Mouse (Mus musculus) erythroblast, adult 5-6 weeks (primary cell): Measurements from ENCODE around the gene Bicdl1. TPM values are rescaled to one million over a fixed set of nuclear protein-coding genes. Genes with fewer than 3 reads are reported as not detected.

Experiments used
- ATAC-seq: replicated peaks from 2 replicates; pipeline ENCODE4 v1.8.0; 2016; ENCODE audit warnings: moderate number of reproducible peaks, mild to moderate bottlenecking, moderate TSS enrichment, inconsistent platforms; ENCODE audit not compliant: poor library complexity, low FRiP score, severe bottlenecking
- total RNA-seq, 2 experiments: library from RNA; stranded (forward) in 1 of 2; stranded (reverse) in 1 of 2; fragments of 150-400 nt in 1 of 2; fragments of 200-764, 138-1000 nt in 1 of 2; gene quantifications; 2 replicates each; pipeline versions ENCODE4 v1.2.3 to v1.2.4; 2015 to 2017; ENCODE audit warnings: low replicate concordance in 2 of 2

Gene Bicdl1
- total RNA-seq, 2 experiments from 2014 or later, result 0.34 to 0.96 TPM

GRCm38 (mm10) chr5:115731732-115732175 lies 333 bp upstream of the Bicdl1 start:
- no peak for ATAC-seq

- ATAC-seq, result no peak
Measured at GRCm38 (mm10) chr5:115730314-115730713, 1.1 kb downstream of the Bicdl1 start.

- ATAC-seq, result no peak
Measured at GRCm38 (mm10) chr5:115726581-115726980, 4.8 kb downstream of the Bicdl1 start.

- ATAC-seq, result no peak
Measured at GRCm38 (mm10) chr5:115726019-115726418, 5.4 kb downstream of the Bicdl1 start.

GRCm38 (mm10) chr5:115724422-115724821 lies 7.0 kb downstream of the Bicdl1 start:
- ATAC-seq, result no peak

- no peak for ATAC-seq
Measured at GRCm38 (mm10) chr5:115722188-115722959, 9.0 kb downstream of the Bicdl1 start.

GRCm38 (mm10) chr5:115720761-115721160 lies 10.7 kb downstream of the Bicdl1 start:
- no peak for ATAC-seq

- no peak for ATAC-seq
Measured at GRCm38 (mm10) chr5:115717693-115718092, 13.7 kb downstream of the Bicdl1 start.

- no peak for ATAC-seq
Measured at GRCm38 (mm10) chr5:115717106-115717505, 14.3 kb downstream of the Bicdl1 start.

GRCm38 (mm10) chr5:115716426-115716825 lies 15.0 kb downstream of the Bicdl1 start:
- no peak for ATAC-seq

- ATAC-seq, result no peak
Measured at GRCm38 (mm10) chr5:115714761-115715160, 16.7 kb downstream of the Bicdl1 start.

GRCm38 (mm10) chr5:115712487-115712886 lies 18.9 kb downstream of the Bicdl1 start:
- ATAC-seq, result no peak

- ATAC-seq, result no peak
Measured at GRCm38 (mm10) chr5:115711636-115712419, 19.6 kb downstream of the Bicdl1 start.

- no peak for ATAC-seq
Measured at GRCm38 (mm10) chr5:115710171-115710570, 21.2 kb downstream of the Bicdl1 start.

- ATAC-seq, result no peak
Measured at GRCm38 (mm10) chr5:115708930-115709329, 22.5 kb downstream of the Bicdl1 start.

GRCm38 (mm10) chr5:115701981-115702380 lies 29.4 kb downstream of the Bicdl1 start:
- ATAC-seq, result no peak

- no peak for ATAC-seq
Measured at GRCm38 (mm10) chr5:115701215-115701614, 30.2 kb downstream of the Bicdl1 start.

GRCm38 (mm10) chr5:115696811-115697210 lies 34.6 kb downstream of the Bicdl1 start:
- ATAC-seq, result no peak

GRCm38 (mm10) chr5:115695191-115695770 lies 36.1 kb downstream of the Bicdl1 start:
- no peak for ATAC-seq

GRCm38 (mm10) chr5:115693271-115693670 lies 38.1 kb downstream of the Bicdl1 start:
- ATAC-seq, result no peak

- no peak for ATAC-seq
Measured at GRCm38 (mm10) chr5:115686716-115687115, 44.7 kb downstream of the Bicdl1 start.
